Mouse (Mus musculus) limb, embryonic 11.5 days (tissue): Measurements from ENCODE around the gene Hacd1. TPM values are rescaled to one million over a fixed set of nuclear protein-coding genes. Genes with fewer than 3 reads are reported as not detected.

ENCODE experiments used
- ATAC-seq: fragments of 200-750 bp; cut with Nextera tagmentation; 2 replicates; pipeline ENCODE4 v1.8.0; 2017; ENCODE audit warnings: low read depth; ENCODE audit not compliant: insufficient number of reproducible peaks, low FRiP score, low TSS enrichment
- DNase-seq: peaks from one replicate; pipeline ENCODE4 v3.0.0-alpha.2; 2015; ENCODE audit warnings: low spot score
- H3K27ac ChIP-seq: fragments of 300-500 bp; sonication (generic); replicated peaks from 2 replicates; pipeline ENCODE4 v1.5.1; 2014; ENCODE audit warnings: low read depth, mild to moderate bottlenecking, low read length
- H3K27me3 ChIP-seq: fragments of 300-500 bp; sonication (generic); 2 replicates; pipeline ENCODE4 v1.6.1; 2014; ENCODE audit warnings: mild to moderate bottlenecking, low read length, mixed read lengths; ENCODE audit not compliant: control insufficient read depth, insufficient read depth
- H3K36me3 ChIP-seq: fragments of 300-500 bp; sonication (generic); 2 replicates; pipeline ENCODE4 v1.6.1; 2014; ENCODE audit warnings: mild to moderate bottlenecking, low read length, moderate library complexity, mixed read lengths; ENCODE audit not compliant: control insufficient read depth, insufficient read depth
- H3K4me1 ChIP-seq: fragments of 300-500 bp; sonication (generic); 2 replicates; pipeline ENCODE4 v1.6.1; 2014; ENCODE audit warnings: low read length, mixed read lengths; ENCODE audit not compliant: control insufficient read depth, insufficient read depth
- H3K4me2 ChIP-seq: fragments of 300-500 bp; sonication (generic); 2 replicates; pipeline ENCODE4 v1.6.1; 2014; ENCODE audit warnings: low read depth, mild to moderate bottlenecking, moderate library complexity; ENCODE audit not compliant: severe bottlenecking
- H3K4me3 ChIP-seq: fragments of 300-500 bp; sonication (generic); 2 replicates; pipeline ENCODE4 v1.5.1; 2014; ENCODE audit warnings: low read depth, low read length
- H3K9ac ChIP-seq: fragments of 300-500 bp; sonication (generic); 2 replicates; pipeline ENCODE4 v1.6.1; 2014; ENCODE audit warnings: mild to moderate bottlenecking, low read length
- H3K9me3 ChIP-seq: fragments of 300-500 bp; sonication (generic); 2 replicates; pipeline ENCODE4 v1.6.1; 2016; ENCODE audit warnings: low read length; ENCODE audit not compliant: control insufficient read depth
- WGBS: fragments of 180-500 bp; shearing (Covaris S2); extraction: QIAGEN DNeasy Blood & Tissue Kit; methylation state at CpG from one replicate; pipeline ENCODE4 v1.1.7; 2014; 5-methylcytosine and 5-hydroxymethylcytosine counted together
- polyA plus RNA-seq: library from polyadenylated mRNA; unstranded; fragments of >200 nt; fragmentation: Nextera tagmentation; extraction: Ambion mirVana; gene quantifications from 2 replicates; pipeline ENCODE4 v1.2.1, GENCODE M21; 2014

The Hacd1 gene
- polyA plus RNA-seq, 1 experiment from 2014 or later, result 42.6 TPM

- H3K9ac ChIP-seq, result no peak overlapping the region
- WGBS, result 88% methylated on average over 5 of the region's 5 CpGs
Observed at GRCm38 (mm10) chr2:13808593-13808992, 247.3 kb downstream of the Hacd1 start.

DNA sequence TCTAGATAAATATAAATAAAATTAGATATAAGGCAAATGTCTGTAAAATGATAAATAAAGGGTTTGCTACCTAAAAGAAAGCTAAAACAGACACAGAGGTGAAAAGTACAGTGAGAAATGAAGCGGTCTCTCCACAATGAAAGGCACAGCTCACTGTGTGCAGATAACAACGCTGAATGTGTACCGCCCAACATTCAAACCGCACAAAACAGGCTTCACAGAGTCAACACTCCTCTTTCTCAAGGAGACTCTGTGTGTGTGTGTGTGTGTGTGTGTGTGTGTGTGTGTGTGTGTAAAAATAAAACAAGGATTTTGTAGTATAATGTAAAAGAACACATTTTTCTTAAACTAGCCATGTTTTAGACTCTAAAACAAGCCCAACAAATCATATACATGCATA lies 247.9 kb downstream of the Hacd1 start:
- no peaks in the 10 kb centered on the region for H3K9me3 ChIP-seq
- H3K4me2 ChIP-seq, result no peak overlapping the region
- no peak overlapping the region for H3K4me3 ChIP-seq
- WGBS, result 87% methylated on average over 4 of the region's 4 CpGs
- H3K27ac ChIP-seq, result no peak overlapping the region
- H3K4me1 ChIP-seq, result no peaks in the 10 kb centered on the region
- H3K27me3 ChIP-seq, result no peaks in the 10 kb centered on the region
- no peaks in the 10 kb centered on the region for H3K36me3 ChIP-seq
- DNase-seq (no peak), ATAC-seq (no peak)
- no peak overlapping the region for H3K9ac ChIP-seq

More at GRCm38 (mm10) chr2:13808593-13808992, 247.3 kb downstream of the Hacd1 start:
- Histone ChIP-seq H3K9me3 (no peaks in the 10 kb centered on the region), H3K4me1 (no peaks in the 10 kb centered on the region), H3K4me2 (no peak overlapping the region), H3K4me3 (no peak overlapping the region), H3K27me3 (no peaks in the 10 kb centered on the region), H3K27ac (no peak overlapping the region), H3K36me3 (no peaks in the 10 kb centered on the region)
- ATAC-seq (no peak), DNase-seq (no peak)

DNA sequence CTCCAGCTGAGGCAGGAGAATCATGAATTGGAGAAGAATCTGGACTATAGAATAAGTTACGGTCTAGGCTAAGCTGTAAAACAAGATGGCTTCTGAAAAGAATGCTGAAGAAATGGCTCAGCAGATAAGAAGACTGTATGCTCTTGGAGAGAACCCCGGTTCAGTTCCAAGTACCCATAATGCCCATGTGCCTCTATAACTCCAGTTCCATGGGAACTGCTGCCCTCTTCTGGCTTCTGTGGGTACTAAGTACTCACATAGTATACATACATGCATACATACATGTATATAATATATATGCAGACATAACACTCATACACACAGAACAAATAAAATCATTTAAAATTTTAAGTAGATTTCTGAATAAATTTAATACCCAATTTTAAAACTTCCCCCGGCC lies 249.8 kb downstream of the Hacd1 start:
- ATAC-seq (no peak), DNase-seq (no peak)
- Histone ChIP-seq H3K9ac (no peak overlapping the region), H3K27me3 (no peaks in the 10 kb centered on the region), H3K36me3 (no peaks in the 10 kb centered on the region), H3K4me1 (no peaks in the 10 kb centered on the region), H3K27ac (no peak overlapping the region), H3K4me3 (no peak overlapping the region), H3K4me2 (no peak overlapping the region), H3K9me3 (no peaks in the 10 kb centered on the region)
- WGBS, result 87% methylated on average over 3 of the region's 3 CpGs

- H3K27me3 ChIP-seq, result no peaks in the 10 kb centered on the region
- H3K27ac ChIP-seq, result no peak overlapping the region
- no peaks in the 10 kb centered on the region for H3K36me3 ChIP-seq
- no peak overlapping the region for H3K9ac ChIP-seq
- 79% methylated on average over 2 of the region's 2 CpGs for WGBS
- H3K4me2 ChIP-seq, result no peak overlapping the region
- no peak overlapping the region for H3K4me3 ChIP-seq
- H3K4me1 ChIP-seq, result no peaks in the 10 kb centered on the region
- ATAC-seq (no peak), DNase-seq (no peak)
- H3K9me3 ChIP-seq, result no peaks in the 10 kb centered on the region
Observed at GRCm38 (mm10) chr2:13800639-13801038, 255.3 kb downstream of the Hacd1 start.

Other genes with a start within 250 kb of the Hacd1 start
- gene Stam, start 18.0 kb upstream of the Hacd1 start, polyA plus RNA-seq, result 83.0 and 86.8 TPM in 2 replicates
- gene Tmem236, start 118.4 kb upstream of the Hacd1 start, polyA plus RNA-seq, result not detected in 2 replicates
- gene Mrc1, start 173.3 kb upstream of the Hacd1 start, polyA plus RNA-seq, result 1.8 and 2.4 TPM in 2 replicates